Mouse (Mus musculus) forebrain, postnatal 0 days (tissue): Measurements from ENCODE around the gene Nphs1. TPM values are rescaled to one million over a fixed set of nuclear protein-coding genes. Genes with fewer than 3 reads are reported as not detected.
A peak's percentile ranks its signal among the peaks of the same experiment; 100 is the strongest.

Experiments used
- ATAC-seq: fragments of 200-750 bp; cut with Nextera tagmentation; 2 replicates; pipeline ENCODE4 v1.8.0; 2017; ENCODE audit warnings: mild to moderate bottlenecking, moderate library complexity
- DNase-seq: peaks from one replicate; pipeline ENCODE4 v3.0.0-alpha.2; 2015
- H3K27ac ChIP-seq: fragments of 300-500 bp; sonication (generic); 2 replicates; pipeline ENCODE4 v1.5.1; 2014; ENCODE audit warnings: low read depth, mild to moderate bottlenecking, antibody characterized with exemption, low read length, moderate library complexity, mixed read lengths
- H3K27me3 ChIP-seq: fragments of 300-500 bp; sonication (generic); 2 replicates; pipeline ENCODE4 v1.6.1; 2014; ENCODE audit warnings: mild to moderate bottlenecking, low read length, mixed read lengths; ENCODE audit not compliant: insufficient read depth
- H3K36me3 ChIP-seq: fragments of 300-500 bp; sonication (generic); 2 replicates; pipeline ENCODE4 v1.6.1; 2014; ENCODE audit warnings: mild to moderate bottlenecking, moderate library complexity; ENCODE audit not compliant: insufficient read depth
- H3K4me1 ChIP-seq: fragments of 300-500 bp; sonication (generic); 2 replicates; pipeline ENCODE4 v1.6.1; 2014; ENCODE audit warnings: antibody characterized with exemption; ENCODE audit not compliant: insufficient read depth
- H3K4me2 ChIP-seq: fragments of 300-500 bp; sonication (generic); 2 replicates; pipeline ENCODE4 v1.6.1; 2014; ENCODE audit warnings: low read depth, mild to moderate bottlenecking, moderate library complexity
- H3K4me3 ChIP-seq: fragments of 300-500 bp; sonication (generic); 2 replicates; pipeline ENCODE4 v1.5.1; 2014; ENCODE audit warnings: low read depth, low read length, mixed read lengths
- H3K9ac ChIP-seq: fragments of 300-500 bp; sonication (generic); 2 replicates; pipeline ENCODE4 v1.6.1; 2014; ENCODE audit warnings: mild to moderate bottlenecking
- H3K9me3 ChIP-seq: fragments of 300-500 bp; sonication (generic); 2 replicates; pipeline ENCODE4 v1.6.1; 2016; ENCODE audit warnings: low read length
- CTCF ChIP-seq: sonication (generic); IDR thresholded peaks from 2 replicates; pipeline ENCODE4 v1.5.1; 2016; ENCODE audit warnings: antibody characterized with exemption, control low read depth, low read depth
- WGBS: fragments of 180-500 bp; shearing (Covaris S2); extraction: QIAGEN DNeasy Blood & Tissue Kit; methylation state at CpG from one replicate; pipeline ENCODE4 v1.1.7; 2014; 5-methylcytosine and 5-hydroxymethylcytosine counted together
- polyA plus RNA-seq: library from polyadenylated mRNA; unstranded; fragments of >200 nt; fragmentation: Nextera tagmentation; extraction: Ambion mirVana; gene quantifications from 2 replicates; pipeline ENCODE4 v1.2.1, GENCODE M21; 2015
- total RNA-seq: library from RNA; depleted of rRNA; stranded (reverse); fragments of >200 nt; gene quantifications from 2 replicates; pipeline ENCODE4 v1.2.3, GENCODE M21; 2014

The Nphs1 gene
- total and polyA plus RNA-seq, 2 experiments from 2014 or later, result 0.06 TPM; not detected in 1

- 76% methylated on average over 10 of the region's 10 CpGs for WGBS
- Histone ChIP-seq H3K27me3 (no peaks in the 10 kb centered on the region), H3K27ac (no peak within 1 kb of the TSS), H3K9me3 (no peaks in the 10 kb centered on the region), H3K4me2 (no peak within 1 kb of the TSS), H3K36me3 (no peaks in the 10 kb centered on the region; the same call in 1 of the 2 replicates), H3K4me3 (no peak within 1 kb of the TSS), H3K4me1 (no peaks in the 10 kb centered on the region; the same call in 1 of the 2 replicates), H3K9ac (no peak within 1 kb of the TSS)
- DNase-seq (no peak), ATAC-seq (no peak)
- no peak for TF ChIP-seq CTCF
Measured at GRCm38 (mm10) chr7:30419561-30420499, 38.3 kb upstream of the Nphs1 start, which contains the start of gene Hcst. Gene Hcst (minus strand): TSS chr7:30419854.

DNA sequence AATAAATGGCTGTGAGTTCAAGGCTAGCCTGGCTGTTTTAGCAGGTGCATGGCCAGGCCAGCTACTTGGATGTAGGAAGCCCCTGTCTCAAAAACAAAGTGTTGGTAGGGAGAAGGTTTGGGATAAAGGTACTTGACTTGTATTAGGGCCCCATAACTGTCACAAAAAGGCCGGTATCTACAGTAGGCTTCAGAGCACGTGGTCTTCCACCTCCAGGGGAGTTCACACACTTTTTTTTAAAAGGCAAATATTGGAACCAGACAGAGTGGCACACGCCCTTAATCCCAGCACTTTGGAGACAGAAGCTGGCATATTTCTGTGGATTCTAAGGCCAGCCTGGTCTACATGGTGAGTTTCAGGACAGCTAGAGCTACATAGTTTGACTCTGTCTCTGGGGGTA is 37.4 kb upstream of the Nphs1 start:
- no peak overlapping the region for H3K4me3 ChIP-seq
- 83% methylated on average over 3 of the region's 3 CpGs for WGBS
- ATAC-seq, result no peak

DNA sequence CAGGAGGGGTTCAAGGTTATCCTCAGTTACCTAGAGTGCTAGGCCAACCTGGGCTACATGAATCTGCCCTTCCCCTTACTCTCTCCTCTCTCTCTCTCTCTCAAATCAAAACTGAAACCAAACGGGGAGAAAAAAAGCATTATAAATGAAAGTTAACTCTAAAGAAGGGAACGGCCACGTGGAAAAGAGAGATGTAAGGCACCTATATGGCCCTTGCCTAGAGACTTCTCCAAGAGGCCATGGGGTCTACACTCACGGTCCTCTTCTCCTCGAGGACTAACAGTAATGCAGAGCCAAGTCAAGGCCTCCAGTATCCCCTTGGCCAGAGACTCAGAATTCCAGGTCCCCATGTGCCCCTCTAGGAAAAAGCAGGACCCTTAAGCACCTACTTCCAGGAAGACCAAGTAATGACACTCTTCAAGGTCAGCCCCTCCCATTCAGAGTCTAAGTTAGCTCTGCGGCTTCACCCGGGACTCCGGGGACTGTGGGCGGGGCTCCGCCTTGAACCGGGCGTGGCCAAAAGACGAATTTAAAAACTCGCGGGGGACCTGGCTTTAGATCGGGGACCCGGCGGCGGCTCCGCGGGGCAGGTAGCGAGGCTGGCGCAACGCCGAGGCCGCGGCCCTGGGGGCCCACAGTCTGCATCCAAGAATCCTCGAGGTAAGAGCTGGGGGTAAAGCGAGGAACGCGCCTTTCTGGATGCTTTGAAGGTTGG is 36.8 kb upstream of the Nphs1 start, which contains the start of gene Nfkbid:
TSS of gene Nfkbid (plus strand) at position 558 of the 715 bp plus-strand sequence.
- 10% methylated on average over 31 of the region's 31 CpGs for WGBS
- peak within 1 kb of the TSS; percentile 98 for H3K4me2 ChIP-seq
- H3K9me3 ChIP-seq, result no peaks in the 10 kb centered on the region
- H3K4me3 ChIP-seq, result peak within 1 kb of the TSS; percentile 53
- H3K27ac ChIP-seq, result peak within 1 kb of the TSS; percentile 64
- DNase-seq (peak; percentile 20), ATAC-seq (no peak)
- H3K4me1 ChIP-seq, result no peaks in the 10 kb centered on the region; the same call in 1 of the 2 replicates
- peaks cover 12% of the 10 kb centered on the region for H3K36me3 ChIP-seq
- no peak for TF ChIP-seq CTCF
- no peaks in the 10 kb centered on the region for H3K27me3 ChIP-seq
- peak within 1 kb of the TSS; percentile 53 for H3K9ac ChIP-seq

More for the DNA sequence above, 37.4 kb upstream of the Nphs1 start:
- Histone ChIP-seq H3K27ac (no peak overlapping the region), H3K4me2 (no peak overlapping the region), H3K9me3 (no peaks in the 10 kb centered on the region), H3K9ac (no peak overlapping the region), H3K27me3 (no peaks in the 10 kb centered on the region), H3K36me3 (peaks cover 7% of the 10 kb centered on the region), H3K4me1 (no peaks in the 10 kb centered on the region; the same call in 1 of the 2 replicates)
- DNase-seq, result no peak
- TF ChIP-seq CTCF, result no peak

DNA sequence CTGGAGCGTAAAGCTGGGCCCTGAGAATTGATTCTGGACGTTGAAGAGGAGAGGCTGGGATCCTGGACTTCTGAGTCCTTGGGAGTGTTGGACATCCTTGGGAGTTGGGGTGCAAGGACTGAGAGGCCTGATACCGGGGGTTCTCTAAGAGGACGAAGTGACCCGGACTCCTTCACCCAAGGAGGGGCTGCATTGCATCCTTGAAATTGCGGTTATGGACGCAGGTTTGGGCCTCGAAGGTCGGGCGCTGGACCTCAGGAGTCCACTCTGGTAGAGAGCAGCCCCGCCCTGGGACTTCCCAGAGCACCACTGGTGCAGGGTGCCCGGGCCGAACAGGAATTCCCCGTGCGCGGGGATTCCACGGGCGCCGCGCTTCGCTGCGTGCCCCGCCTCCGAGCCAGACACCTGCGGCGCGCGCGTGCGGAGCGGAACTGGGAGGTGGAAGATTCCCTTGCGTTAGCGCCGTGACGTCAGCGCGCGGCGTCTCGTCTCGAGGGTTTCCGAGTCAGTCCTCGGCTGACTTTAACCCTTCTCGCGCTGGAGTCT is 36.2 kb upstream of the Nphs1 start:
- Histone ChIP-seq H3K36me3 (peaks cover 14% of the 10 kb centered on the region), H3K9ac (peak overlapping the region; percentile 53), H3K27me3 (no peaks in the 10 kb centered on the region), H3K4me1 (no peaks in the 10 kb centered on the region; the same call in 1 of the 2 replicates), H3K4me3 (peak overlapping the region; percentile 53), H3K27ac (0 out of 2 replicates have a peak overlapping the region, but pooled peaks have one; percentile 64), H3K4me2 (peak overlapping the region; percentile 98), H3K9me3 (no peaks in the 10 kb centered on the region)
- TF ChIP-seq CTCF, result no peak
- peak; percentile 96 for DNase-seq
- 0% methylated on average over 44 of the region's 45 CpGs for WGBS
- peak; percentile 96 for ATAC-seq

GRCm38 (mm10) chr7:30422560-30422959 is 35.6 kb upstream of the Nphs1 start:
- ATAC-seq (peak; percentile 74), DNase-seq (no peak)

GRCm38 (mm10) chr7:30423071-30423641 is 35.0 kb upstream of the Nphs1 start:
- TF ChIP-seq CTCF, result no peak

More at GRCm38 (mm10) chr7:30422560-30422959, 35.6 kb upstream of the Nphs1 start:
- H3K4me1 ChIP-seq, result no peaks in the 10 kb centered on the region; the same call in 1 of the 2 replicates
- H3K27ac ChIP-seq, result peak overlapping the region; percentile 64
- H3K9me3 ChIP-seq, result no peaks in the 10 kb centered on the region
- 12% methylated on average over 9 of the region's 9 CpGs for WGBS
- no peaks in the 10 kb centered on the region for H3K27me3 ChIP-seq
- H3K9ac ChIP-seq, result peak overlapping the region; percentile 53
- H3K4me3 ChIP-seq, result peak overlapping the region; percentile 53
- 0 out of 2 replicates have a peak, but pooled peaks have one; percentile 7 for TF ChIP-seq CTCF
- peak overlapping the region; percentile 98 for H3K4me2 ChIP-seq
- peaks cover 15% of the 10 kb centered on the region for H3K36me3 ChIP-seq

More at GRCm38 (mm10) chr7:30423071-30423641, 35.0 kb upstream of the Nphs1 start:
- Histone ChIP-seq H3K4me3 (peak overlapping the region; percentile 53), H3K9ac (peak overlapping the region; percentile 53), H3K4me1 (no peaks in the 10 kb centered on the region; the same call in 1 of the 2 replicates), H3K27me3 (no peaks in the 10 kb centered on the region), H3K27ac (peak overlapping the region; percentile 64; the same call in 1 of the 2 replicates), H3K4me2 (peak overlapping the region; percentile 98), H3K9me3 (no peaks in the 10 kb centered on the region), H3K36me3 (peaks cover 15% of the 10 kb centered on the region)
- DNase-seq (peak; percentile 26), ATAC-seq (no peak)
- WGBS, result 42% methylated on average over 23 of the region's 23 CpGs
